Mouse (Mus musculus) thymus, adult 2 months (tissue): ENCODE data around the gene Tril.

Source experiments
- CTCF ChIP-seq: fragments of 200-500 bp; IDR thresholded peaks from 2 replicates; pipeline ENCODE4 v1.5.1; 2012; ENCODE audit warnings: mild to moderate bottlenecking, control low read depth, low read length, moderate library complexity, borderline replicate concordance; ENCODE audit not compliant: control insufficient read depth, poor library complexity, insufficient read depth; ENCODE audit errors: extremely low read depth
- POLR2A ChIP-seq: fragments of 200-500 bp; IDR thresholded peaks from 2 replicates; pipeline ENCODE4 v1.6.1; 2012; ENCODE audit warnings: mild to moderate bottlenecking, low read length, control low read depth, moderate library complexity; ENCODE audit not compliant: control insufficient read depth, poor library complexity, insufficient read depth; ENCODE audit errors: extremely low read depth

- no peak for TF ChIP-seq CTCF
- TF ChIP-seq POLR2A, result no peak
These were observed 42.1 kb downstream of the Tril start for GRCm38 (mm10) chr6:53778424-53778955.
